Mouse (Mus musculus): ENCODE data around the gene Adgra3. TPM values are rescaled to one million over a fixed set of nuclear protein-coding genes. Genes with fewer than 3 reads are reported as not detected.
A peak's percentile ranks its signal among the peaks of the same experiment; 100 is the strongest.

The Adgra3 gene
- 14.3 and 15.4 TPM in 2 replicates for polyA plus RNA-seq (2015; fragmentation: Nextera tagmentation; extraction: Ambion mirVana)

DNA sequence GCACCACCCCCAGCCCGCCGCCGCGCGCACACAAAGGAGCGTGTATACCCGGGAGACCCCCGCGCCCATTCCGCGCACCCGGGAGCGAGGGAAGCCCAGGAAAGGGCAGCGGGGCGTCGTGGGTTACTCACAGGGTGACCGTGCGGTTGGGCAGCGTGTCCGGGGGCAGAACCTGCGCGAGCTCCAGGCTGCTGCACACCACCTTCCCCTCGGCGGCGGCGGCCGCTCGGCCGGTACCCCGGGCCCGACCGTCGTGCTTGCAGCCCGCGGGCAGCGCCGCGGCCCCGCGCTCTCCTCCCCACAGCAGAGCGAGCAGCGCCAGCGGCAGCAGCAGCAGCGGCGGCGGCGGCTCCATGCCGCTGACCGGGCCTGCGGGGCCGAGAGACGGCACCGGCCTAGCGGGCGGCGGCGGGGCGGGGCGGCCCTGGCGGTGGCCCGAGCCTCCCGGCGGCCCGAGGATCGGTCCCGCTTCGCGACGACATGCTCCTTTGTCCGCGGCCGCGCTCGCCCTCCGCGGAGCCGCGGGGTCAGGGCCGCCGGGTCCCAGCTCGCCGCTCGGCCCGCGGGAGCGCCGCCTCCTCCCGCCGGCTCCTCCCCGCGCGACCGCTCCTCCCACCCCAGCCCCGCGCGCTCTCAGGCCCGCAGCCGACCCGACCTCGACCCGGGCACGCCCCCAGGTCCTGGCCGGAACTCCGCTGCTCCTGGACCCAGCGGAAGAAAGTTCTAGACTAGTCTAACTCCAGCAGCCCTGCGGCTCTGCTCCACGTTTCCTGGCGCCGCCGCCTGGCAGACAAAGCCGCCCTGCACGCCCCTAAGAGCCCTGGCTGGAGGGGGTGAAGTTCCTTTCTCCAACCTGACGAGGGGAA is at the start of gene Adgra3:
Gene Adgra3, minus strand, starts transcription at position 586 of the 866 bp plus-strand sequence.
- Histone ChIP-seq H3K27me3 (replicated peaks) (no peaks in the 10 kb centered on the region), H3K9ac (peak within 1 kb of the TSS; percentile 95), H3K4me2 (peak within 1 kb of the TSS; percentile 88), H3K4me3 (peak within 1 kb of the TSS; percentile 98), H3K4me1 (peaks cover 20% of the 10 kb centered on the region), H3K9me3 (no peaks in the 10 kb centered on the region), H3K27ac (peak within 1 kb of the TSS; percentile 78), H3K36me3 (replicated peaks) (no peaks in the 10 kb centered on the region)
- WGBS, result under 1% methylated on average over 102 of the region's 113 CpGs
- ATAC-seq (replicated peaks), result peak; percentile 90

DNA sequence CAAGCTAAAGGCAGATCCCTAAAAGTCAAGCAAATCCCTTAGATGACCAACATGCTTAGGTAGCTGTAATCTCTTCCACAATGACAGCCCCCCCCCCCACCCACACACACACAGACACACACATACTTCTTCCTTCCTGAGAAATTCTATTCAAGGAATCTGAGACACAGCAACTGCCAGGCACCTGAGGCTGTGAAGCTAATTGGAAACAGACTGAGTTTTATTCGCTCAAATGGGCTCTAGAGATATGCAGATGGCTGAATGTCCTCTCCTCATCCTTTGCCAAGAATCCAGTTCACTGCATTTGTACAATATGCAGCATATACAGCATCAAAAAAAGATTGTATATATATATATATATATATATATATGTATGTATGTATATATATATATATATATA is 24.6 kb upstream of the Adgra3 start:
- Histone ChIP-seq H3K36me3 (replicated peaks) (no peaks in the 10 kb centered on the region), H3K4me1 (no peaks in the 10 kb centered on the region), H3K4me2 (no peak overlapping the region), H3K27ac (no peak overlapping the region), H3K4me3 (no peak overlapping the region), H3K27me3 (replicated peaks) (no peaks in the 10 kb centered on the region), H3K9me3 (no peaks in the 10 kb centered on the region), H3K9ac (no peak overlapping the region)
- ATAC-seq (replicated peaks), result no peak
- WGBS, result 70% methylated on average over 1 of the region's 1 CpGs

DNA sequence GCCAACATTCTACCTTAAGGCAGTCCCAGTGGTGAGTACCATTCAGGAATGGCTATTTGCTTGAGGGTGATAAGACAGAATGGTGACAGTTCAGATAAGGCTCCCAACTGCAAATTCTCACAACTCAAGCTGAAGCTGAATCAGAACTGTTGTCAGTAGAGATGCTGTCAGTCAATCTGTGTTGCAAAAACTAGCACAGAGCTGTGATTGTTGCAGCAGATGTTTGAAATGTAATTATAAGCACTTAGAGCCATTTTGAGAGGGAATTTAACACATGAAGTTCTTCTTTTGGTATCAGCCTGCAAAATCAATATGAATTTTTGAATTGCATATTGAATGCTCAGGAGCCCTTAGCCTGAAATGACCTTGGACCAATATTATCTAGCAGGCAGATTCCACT is 15.4 kb upstream of the Adgra3 start:
- Histone ChIP-seq H3K9me3 (no peaks in the 10 kb centered on the region), H3K4me3 (no peak overlapping the region), H3K4me1 (no peaks in the 10 kb centered on the region), H3K36me3 (replicated peaks) (no peaks in the 10 kb centered on the region), H3K27me3 (replicated peaks) (no peaks in the 10 kb centered on the region), H3K27ac (no peak overlapping the region), H3K4me2 (no peak overlapping the region), H3K9ac (no peak overlapping the region)
- ATAC-seq (replicated peaks), result no peak

DNA sequence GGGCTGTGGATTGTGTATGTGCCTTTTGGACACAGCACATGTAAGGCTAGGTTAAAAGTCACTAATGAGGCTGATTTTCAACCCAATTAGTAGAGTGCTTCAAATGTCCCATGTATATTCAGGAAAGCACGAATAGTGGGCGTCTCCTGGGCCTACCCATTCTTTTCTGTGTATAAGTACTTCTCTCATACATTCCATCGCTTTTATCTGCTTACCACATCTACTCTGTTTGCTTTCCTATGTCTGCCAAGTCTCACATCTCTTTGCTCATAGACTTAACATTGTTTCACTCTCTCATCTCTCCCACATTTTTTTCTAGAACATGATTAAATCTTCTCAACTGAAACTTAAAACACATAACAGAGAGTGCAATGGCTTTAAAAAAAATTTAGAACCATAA is 5.4 kb upstream of the Adgra3 start:
- H3K36me3 ChIP-seq (replicated peaks), result no peaks in the 10 kb centered on the region
- no peaks in the 10 kb centered on the region for H3K9me3 ChIP-seq
- 93% methylated on average over 3 of the region's 3 CpGs for WGBS
- no peak overlapping the region for H3K27ac ChIP-seq
- no peaks in the 10 kb centered on the region for H3K27me3 ChIP-seq (replicated peaks)
- H3K4me3 ChIP-seq, result no peak overlapping the region
- no peak overlapping the region for H3K9ac ChIP-seq
- H3K4me1 ChIP-seq, result peaks cover 5% of the 10 kb centered on the region
- no peak for ATAC-seq (replicated peaks)
- no peak overlapping the region for H3K4me2 ChIP-seq

DNA sequence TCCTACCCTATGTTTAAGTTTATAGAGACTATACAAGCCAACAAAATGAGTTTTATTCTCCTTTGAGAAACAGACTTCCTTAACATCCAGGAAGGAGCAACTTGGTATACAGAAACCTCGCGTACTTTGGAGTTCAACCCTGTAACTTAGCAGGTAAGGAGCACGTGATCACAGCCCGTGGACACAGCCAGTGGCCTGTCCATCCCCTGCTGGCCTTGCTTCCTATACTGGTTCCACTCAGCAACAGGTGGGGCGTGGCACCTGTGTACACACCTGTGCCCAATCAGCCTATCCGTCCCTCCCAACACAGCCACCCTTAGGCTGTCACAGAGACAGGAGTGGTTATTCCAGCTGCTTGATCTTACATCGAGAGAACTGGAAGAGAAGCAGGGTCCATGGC is 780 bp upstream of the Adgra3 start:
- Histone ChIP-seq H3K27me3 (replicated peaks) (no peaks in the 10 kb centered on the region), H3K36me3 (replicated peaks) (no peaks in the 10 kb centered on the region), H3K27ac (no peak overlapping the region), H3K4me3 (peak overlapping the region; percentile 98; the same call in 1 of the 2 replicates), H3K9ac (no peak overlapping the region), H3K4me2 (peak overlapping the region; percentile 88), H3K4me1 (peaks cover 20% of the 10 kb centered on the region), H3K9me3 (no peaks in the 10 kb centered on the region)
- WGBS, result 94% methylated on average over 7 of the region's 7 CpGs
- no peak for ATAC-seq (replicated peaks)

DNA sequence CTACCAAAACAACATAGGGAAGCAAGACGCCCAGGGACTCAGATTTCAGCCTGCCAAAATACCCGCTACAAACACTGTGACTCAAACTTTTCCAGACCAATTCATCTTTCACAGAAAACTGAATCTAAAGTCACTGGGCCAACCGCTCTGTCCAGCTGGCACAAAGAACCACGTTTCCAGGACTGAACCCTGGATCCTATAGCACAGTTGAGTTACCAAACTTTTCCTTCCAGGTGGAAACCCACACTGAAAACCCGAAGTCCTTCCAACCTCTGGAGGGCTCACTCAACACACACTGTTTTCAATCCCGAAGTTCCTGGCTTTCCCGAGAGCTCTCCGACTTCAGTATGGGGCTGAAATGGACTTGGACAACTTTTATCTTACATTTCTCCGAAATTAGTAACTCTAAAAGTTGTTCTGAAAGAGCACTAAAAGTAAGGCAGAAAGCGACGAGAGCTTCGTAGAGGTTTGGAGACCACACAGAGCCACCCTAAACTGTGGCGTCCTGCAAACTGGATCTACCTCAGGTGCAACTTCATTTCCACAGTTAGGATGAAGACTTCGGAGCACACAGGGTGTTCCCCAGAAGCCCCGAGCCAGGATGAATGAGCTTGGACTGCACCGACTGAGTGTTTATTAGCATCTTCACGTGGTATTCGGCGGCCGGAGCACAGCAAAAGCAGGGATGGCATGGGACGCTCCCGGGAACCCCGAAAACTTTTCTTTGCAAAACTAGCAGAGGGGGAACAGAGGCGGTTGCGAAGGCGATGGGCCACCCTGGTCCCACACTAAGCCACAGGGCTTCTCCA is 990 bp downstream of the Adgra3 start:
- no peaks in the 10 kb centered on the region for H3K9me3 ChIP-seq
- H3K4me2 ChIP-seq, result peak overlapping the region; percentile 88
- WGBS, result 2% methylated on average over 26 of the region's 26 CpGs
- H3K27me3 ChIP-seq (replicated peaks), result no peaks in the 10 kb centered on the region
- H3K36me3 ChIP-seq (replicated peaks), result no peaks in the 10 kb centered on the region
- ATAC-seq (replicated peaks), result no peak
- peak overlapping the region; percentile 95 for H3K9ac ChIP-seq
- H3K4me1 ChIP-seq, result peaks cover 20% of the 10 kb centered on the region
- H3K4me3 ChIP-seq, result peak overlapping the region; percentile 98
- peak overlapping the region; percentile 78; the same call in 1 of the 2 replicates for H3K27ac ChIP-seq

DNA sequence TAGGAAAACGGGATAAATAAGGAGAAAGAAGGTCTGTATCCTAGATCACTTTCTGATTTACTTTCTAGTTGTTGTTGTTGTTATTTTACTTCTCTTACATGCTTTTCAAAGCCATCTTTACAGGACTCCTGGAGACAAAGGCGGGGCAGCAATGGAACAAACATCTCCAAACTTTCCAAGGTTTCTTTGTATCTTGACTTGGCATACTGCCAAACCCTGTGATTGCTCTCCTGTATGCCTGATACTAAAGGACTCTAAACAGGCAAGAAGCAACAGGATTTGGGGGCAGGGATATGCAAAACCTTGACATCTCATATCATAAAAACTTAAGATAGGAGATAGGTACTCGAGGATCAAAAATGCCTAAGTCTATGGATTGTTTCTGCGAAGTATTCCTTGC is 6.3 kb downstream of the Adgra3 start:
- no peak overlapping the region for H3K9ac ChIP-seq
- H3K36me3 ChIP-seq (replicated peaks), result no peaks in the 10 kb centered on the region
- WGBS, result 64% methylated on average over 4 of the region's 4 CpGs
- ATAC-seq (replicated peaks), result no peak
- peaks cover 37% of the 10 kb centered on the region for H3K4me1 ChIP-seq
- H3K27me3 ChIP-seq (replicated peaks), result no peaks in the 10 kb centered on the region
- no peak overlapping the region for H3K27ac ChIP-seq
- H3K4me2 ChIP-seq, result no peak overlapping the region
- H3K9me3 ChIP-seq, result no peaks in the 10 kb centered on the region
- H3K4me3 ChIP-seq, result no peak overlapping the region

DNA sequence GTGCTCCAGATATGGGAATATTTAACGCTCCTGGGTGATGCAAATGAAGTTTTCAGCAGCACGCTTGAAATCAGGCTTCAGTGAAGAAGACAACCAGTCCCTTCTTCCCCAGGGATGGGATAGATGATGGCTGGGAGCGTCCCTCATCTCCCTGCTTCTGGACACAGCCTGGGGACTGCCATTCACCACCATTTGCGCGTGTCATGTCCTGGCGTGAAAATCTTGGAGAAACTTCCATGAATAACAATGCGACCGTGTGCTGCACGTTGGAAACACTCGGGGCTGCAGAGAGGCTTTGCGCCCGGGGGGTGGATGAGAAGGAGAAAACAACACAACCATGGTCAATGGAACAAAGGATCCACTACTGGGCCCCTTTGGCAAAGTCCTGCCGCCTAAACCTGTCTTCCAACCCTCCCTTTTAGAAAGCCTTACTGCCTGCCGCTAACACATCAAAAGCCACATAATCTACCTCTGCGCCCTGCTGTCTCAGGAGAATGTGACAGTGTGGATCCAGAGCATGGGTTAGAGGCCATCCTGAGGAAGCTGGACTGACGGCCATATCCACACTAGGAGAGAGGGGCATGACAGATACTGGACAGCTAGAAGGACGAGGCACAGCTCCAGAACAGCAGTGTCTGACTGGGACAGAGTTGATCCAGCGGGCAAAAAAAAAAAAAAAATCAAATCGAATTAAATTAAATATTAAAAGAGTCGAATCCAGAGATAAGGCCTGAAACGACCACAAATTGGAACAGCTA is 8.0 kb downstream of the Adgra3 start:
- Histone ChIP-seq H3K4me3 (no peak overlapping the region), H3K36me3 (replicated peaks) (no peaks in the 10 kb centered on the region), H3K4me2 (0 out of 2 replicates have a peak overlapping the region, but pooled peaks have one; percentile 4), H3K27me3 (replicated peaks) (no peaks in the 10 kb centered on the region), H3K4me1 (peaks cover 28% of the 10 kb centered on the region), H3K9me3 (no peaks in the 10 kb centered on the region), H3K27ac (no peak overlapping the region), H3K9ac (no peak overlapping the region)
- peak; percentile 56 for ATAC-seq (replicated peaks)
- whole genome bisulfite sequencing, result 26% methylated on average over 21 of the region's 21 CpGs

DNA sequence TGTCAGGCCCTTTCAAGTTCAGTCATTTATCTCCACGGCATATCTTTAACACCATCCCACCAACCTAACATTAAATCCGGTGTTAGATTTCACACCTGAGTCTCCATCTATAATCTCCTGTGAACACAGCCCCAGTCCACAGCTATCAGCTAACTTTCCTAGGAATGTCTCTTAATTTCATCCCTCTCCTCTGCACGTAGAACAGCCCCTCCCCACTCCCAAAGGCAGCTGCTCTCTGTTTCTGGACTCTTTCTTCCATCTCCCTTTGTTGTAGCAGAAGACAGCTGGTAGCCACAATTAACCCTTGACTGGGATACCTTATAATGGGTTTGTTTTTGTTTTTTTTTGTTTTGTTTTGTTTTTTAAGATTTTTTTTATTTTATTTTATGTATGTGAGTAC is 8.8 kb downstream of the Adgra3 start:
- WGBS, result 20% methylated on average over 3 of the region's 3 CpGs
- H3K9ac ChIP-seq, result no peak overlapping the region
- no peaks in the 10 kb centered on the region for H3K9me3 ChIP-seq
- H3K4me2 ChIP-seq, result no peak overlapping the region
- H3K27me3 ChIP-seq (replicated peaks), result no peaks in the 10 kb centered on the region
- H3K4me1 ChIP-seq, result peaks cover 28% of the 10 kb centered on the region
- H3K36me3 ChIP-seq (replicated peaks), result no peaks in the 10 kb centered on the region
- ATAC-seq (replicated peaks), result peak; percentile 27; the same call in 1 of the 2 replicates
- no peak overlapping the region for H3K4me3 ChIP-seq
- H3K27ac ChIP-seq, result no peak overlapping the region

DNA sequence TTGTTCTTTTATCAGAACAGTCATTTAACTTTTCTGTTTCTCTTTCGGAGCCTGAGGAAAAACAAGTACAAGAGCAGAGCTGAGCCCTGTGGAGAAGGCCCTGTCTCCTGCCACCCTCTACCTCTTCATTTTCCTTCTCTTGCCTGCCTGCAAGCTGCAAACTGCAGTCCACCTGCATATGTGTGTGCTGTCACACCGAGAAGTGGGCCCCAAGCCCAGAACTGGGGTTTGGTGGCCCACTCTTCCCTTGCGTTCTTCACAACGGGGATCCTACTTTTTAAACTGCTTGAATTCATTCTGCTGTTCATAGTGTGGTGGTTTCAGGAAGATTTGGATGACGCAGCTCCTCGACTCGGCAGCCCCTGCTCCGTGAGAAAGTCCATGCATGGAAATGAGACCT is 9.3 kb downstream of the Adgra3 start:
- no peak overlapping the region for H3K4me3 ChIP-seq
- ATAC-seq (replicated peaks), result peak; percentile 7; the same call in 1 of the 2 replicates
- H3K27ac ChIP-seq, result no peak overlapping the region
- 52% methylated on average over 8 of the region's 8 CpGs for WGBS
- H3K27me3 ChIP-seq (replicated peaks), result no peaks in the 10 kb centered on the region
- H3K4me2 ChIP-seq, result no peak overlapping the region
- H3K4me1 ChIP-seq, result peaks cover 28% of the 10 kb centered on the region
- H3K9ac ChIP-seq, result no peak overlapping the region
- no peaks in the 10 kb centered on the region for H3K36me3 ChIP-seq (replicated peaks)
- H3K9me3 ChIP-seq, result no peaks in the 10 kb centered on the region

DNA sequence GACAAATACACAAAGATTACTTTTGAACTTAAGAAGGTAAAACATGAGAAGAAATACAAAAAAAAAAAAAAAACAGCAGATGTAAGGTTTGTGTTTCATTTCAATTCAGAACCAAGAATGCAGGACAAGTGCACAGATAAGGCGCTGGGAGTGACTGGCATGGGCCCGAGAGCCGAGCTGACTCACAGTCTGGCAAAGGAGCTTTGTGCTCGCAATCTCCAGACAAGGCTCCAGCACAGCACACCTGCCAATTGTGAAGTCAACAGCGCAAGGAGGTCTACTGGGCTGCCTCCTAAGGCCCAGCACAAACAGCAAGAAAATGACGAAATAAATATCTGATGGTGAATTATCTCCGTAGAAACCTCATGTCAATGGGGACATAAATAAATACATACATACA is 9.8 kb downstream of the Adgra3 start:
- Histone ChIP-seq H3K9me3 (no peaks in the 10 kb centered on the region), H3K9ac (no peak overlapping the region), H3K4me2 (no peak overlapping the region), H3K27me3 (replicated peaks) (no peaks in the 10 kb centered on the region), H3K27ac (no peak overlapping the region), H3K4me3 (no peak overlapping the region), H3K4me1 (peaks cover 28% of the 10 kb centered on the region), H3K36me3 (replicated peaks) (no peaks in the 10 kb centered on the region)
- WGBS, result 74% methylated on average over 7 of the region's 7 CpGs
- no peak for ATAC-seq (replicated peaks)
